Mouse (Mus musculus) brain, embryonic 14.5 days (tissue): ENCODE measurements around the gene Hdac4. TPM values are rescaled to one million over a fixed set of nuclear protein-coding genes. Genes with fewer than 3 reads are reported as not detected.
A peak's percentile ranks its signal among the peaks of the same experiment; 100 is the strongest.

Experiments
- DNase-seq: peaks from one replicate; pipeline ENCODE4 v3.0.0-alpha.2; 2011; ENCODE audit warnings: low read depth
- CTCF ChIP-seq: fragments of 200-500 bp; IDR thresholded peaks from 2 replicates; pipeline ENCODE4 v1.5.1; 2012; ENCODE audit warnings: inconsistent platforms, mild to moderate bottlenecking, moderate library complexity, borderline replicate concordance; ENCODE audit not compliant: insufficient read depth, insufficient read length; ENCODE audit errors: extremely low read depth
- POLR2A ChIP-seq: fragments of 200-500 bp; IDR thresholded peaks from 2 replicates; pipeline ENCODE4 v1.6.1; 2012; ENCODE audit warnings: mild to moderate bottlenecking, inconsistent platforms, borderline replicate concordance; ENCODE audit not compliant: poor library complexity, insufficient read depth, insufficient read length, severe bottlenecking; ENCODE audit errors: extremely low read depth
- polyA plus RNA-seq: library from polyadenylated mRNA; depleted of rRNA; stranded (reverse); fragments of >200 nt; gene quantifications from 2 replicates; pipeline ENCODE4 v1.2.3, GENCODE M21; 2012

The Hdac4 gene
- polyA plus RNA-seq, 1 experiment: 21.8 TPM

DNA sequence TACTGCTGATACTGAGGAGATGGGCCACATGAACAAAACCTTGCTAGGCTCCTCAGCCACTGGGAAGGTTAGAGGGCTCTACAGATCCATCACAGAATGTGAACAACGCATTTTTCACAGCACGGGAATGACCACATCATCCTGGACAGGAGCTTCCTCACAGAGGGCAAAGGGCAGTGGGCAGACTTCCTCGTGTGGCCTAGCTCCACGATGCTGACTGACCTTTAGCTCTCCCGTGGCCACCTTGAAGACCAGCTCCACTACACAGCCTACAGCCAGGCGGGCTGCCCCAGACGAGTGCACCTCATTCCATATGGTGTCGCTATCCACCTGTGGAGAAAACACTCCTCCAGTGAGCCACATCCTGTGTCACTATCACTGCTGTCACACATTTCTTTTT lies 234.3 kb downstream of the Hdac4 start:
- no peak for TF ChIP-seq POLR2A
- no peak for TF ChIP-seq CTCF
- no peak for DNase-seq

DNA sequence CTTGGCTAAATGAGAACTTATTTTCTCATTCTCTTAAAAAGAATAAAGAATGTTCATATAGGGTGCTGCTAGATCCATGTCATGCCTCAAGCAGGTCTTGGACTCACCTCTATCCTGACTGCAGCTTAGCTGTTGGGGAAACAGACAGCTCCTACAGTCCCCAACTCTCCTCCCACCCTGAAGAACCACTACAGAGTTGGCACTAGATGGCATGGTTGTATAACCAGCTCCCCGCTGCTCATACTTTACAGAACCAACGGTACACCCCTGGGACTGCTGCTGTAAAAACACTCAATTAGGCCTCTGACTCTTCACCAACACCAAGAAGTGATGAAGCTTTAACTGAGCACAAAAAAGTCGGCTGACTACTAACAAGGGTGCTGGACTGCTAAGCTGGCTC lies 235.6 kb downstream of the Hdac4 start:
- TF ChIP-seq CTCF: no peak
- TF ChIP-seq POLR2A: no peak
- no peak for DNase-seq

DNA sequence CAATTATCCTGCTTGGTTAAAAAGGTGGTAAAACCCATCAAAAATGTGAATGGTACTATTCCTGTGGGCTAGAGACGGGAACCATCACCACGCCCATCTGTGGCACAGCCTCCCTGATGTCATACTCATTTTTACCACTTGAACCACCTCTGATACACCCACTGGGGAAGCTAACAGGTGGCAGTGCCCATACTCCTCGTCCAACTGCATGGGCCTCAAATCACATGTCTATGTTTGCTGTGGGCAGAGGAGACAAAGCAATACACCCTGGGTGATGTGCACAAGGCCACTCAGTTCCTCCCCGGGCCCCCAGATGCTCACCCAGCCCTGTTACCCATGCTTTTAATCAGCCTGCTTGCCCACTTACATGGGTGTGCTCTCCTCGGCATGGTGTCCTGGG lies 236.5 kb downstream of the Hdac4 start:
- DNase-seq: no peak
- no peak for TF ChIP-seq CTCF
- TF ChIP-seq POLR2A: no peak

DNA sequence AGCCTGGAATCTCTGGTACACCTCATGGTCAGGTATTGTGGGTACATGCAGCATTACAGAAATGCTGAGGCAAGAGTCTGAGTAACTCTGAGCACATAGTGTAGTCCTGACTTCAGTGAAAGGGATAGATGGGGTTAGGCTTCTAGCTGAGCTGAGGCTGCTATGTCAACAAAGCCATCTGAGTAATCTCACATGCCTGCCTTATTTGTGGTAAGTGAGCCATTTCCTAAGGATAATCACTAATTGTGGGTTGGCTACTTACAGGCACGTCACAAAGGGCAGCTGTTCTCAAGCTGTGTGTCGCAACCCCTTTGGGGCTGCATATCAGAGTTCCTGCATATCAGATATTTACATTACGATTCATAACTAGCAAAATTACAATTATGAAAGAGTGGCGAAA lies 239.3 kb downstream of the Hdac4 start:
- TF ChIP-seq CTCF (no peak), POLR2A (no peak)
- no peak for DNase-seq

- TF ChIP-seq POLR2A: no peak
- TF ChIP-seq CTCF: no peak
- DNase-seq: no peak
Measured at GRCm38 (mm10) chr1:91954954-91955353, 240.5 kb downstream of the Hdac4 start.

DNA sequence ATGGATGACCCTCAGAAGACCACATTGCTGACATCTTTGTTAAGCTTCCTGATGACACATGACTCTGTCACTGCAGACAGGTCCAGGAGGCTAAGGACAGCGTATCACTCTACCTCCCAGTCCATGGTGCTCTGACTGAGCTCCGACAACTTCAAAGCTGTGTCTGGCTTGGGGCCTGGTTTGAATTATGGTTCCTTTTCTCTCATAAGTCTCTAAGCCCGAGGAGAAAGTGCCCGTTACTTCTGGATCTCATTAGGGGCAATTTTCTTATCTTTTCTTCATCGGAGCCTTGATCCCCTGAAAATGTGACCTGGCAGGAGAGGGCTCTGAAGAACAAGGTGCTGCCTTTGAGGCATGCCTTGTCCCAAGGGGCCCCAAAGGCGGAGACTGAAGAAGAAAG lies 242.6 kb downstream of the Hdac4 start:
- TF ChIP-seq CTCF: no peak
- TF ChIP-seq POLR2A: no peak
- DNase-seq: no peak

DNA sequence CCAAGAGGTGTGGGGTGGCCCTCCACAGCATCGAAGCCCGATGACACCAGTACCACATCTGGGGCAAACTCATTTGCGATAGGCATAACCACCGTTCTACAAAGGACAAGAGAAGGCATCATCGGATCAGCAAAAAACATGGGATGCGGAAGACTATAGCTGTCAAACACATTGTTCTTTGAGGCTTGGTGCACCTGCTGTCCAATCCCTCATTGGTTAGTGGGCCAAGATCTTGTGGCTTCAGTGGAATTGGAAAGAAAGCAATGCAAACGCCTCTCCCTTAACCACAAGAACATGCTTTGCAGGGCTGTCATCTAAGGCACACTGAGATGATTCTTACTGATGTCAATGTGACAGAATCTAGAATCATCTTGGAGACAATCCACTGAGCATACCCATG lies 248.1 kb downstream of the Hdac4 start:
- no peak for TF ChIP-seq POLR2A
- no peak for TF ChIP-seq CTCF
- no peak for DNase-seq

GRCm38 (mm10) chr1:91942583-91942982 lies 252.9 kb downstream of the Hdac4 start:
- TF ChIP-seq CTCF (no peak), POLR2A (no peak)
- DNase-seq: no peak

GRCm38 (mm10) chr1:91942031-91942430 lies 253.5 kb downstream of the Hdac4 start:
- no peak for TF ChIP-seq CTCF
- no peak for TF ChIP-seq POLR2A
- DNase-seq: no peak

GRCm38 (mm10) chr1:91941094-91941493 lies 254.4 kb downstream of the Hdac4 start:
- no peak for DNase-seq
- TF ChIP-seq POLR2A (no peak), CTCF (no peak)

- TF ChIP-seq POLR2A: no peak
- TF ChIP-seq CTCF: no peak
- DNase-seq: no peak
Measured at GRCm38 (mm10) chr1:91935171-91935570, 260.3 kb downstream of the Hdac4 start.

DNA sequence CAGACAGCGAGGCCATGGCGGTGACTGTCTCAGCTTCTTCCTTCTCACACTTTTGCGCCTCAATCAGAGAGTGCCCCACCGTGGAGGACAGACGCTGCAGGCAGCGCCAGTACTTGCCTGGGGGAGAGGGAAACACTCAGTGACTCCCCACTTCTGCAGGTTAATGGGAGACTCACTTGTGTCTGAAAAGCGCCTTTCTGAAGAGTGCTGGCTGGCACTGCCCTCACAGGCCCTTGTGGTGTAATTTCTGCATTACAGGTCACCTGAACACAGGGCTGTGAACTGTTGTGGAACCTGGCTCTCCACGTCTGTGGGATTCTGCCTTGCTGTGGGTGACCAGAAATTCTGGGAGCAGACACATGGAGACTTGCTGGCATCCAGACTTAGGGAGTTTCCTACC lies 261.8 kb downstream of the Hdac4 start:
- no peak for DNase-seq
- TF ChIP-seq POLR2A (no peak), CTCF (no peak)

DNA sequence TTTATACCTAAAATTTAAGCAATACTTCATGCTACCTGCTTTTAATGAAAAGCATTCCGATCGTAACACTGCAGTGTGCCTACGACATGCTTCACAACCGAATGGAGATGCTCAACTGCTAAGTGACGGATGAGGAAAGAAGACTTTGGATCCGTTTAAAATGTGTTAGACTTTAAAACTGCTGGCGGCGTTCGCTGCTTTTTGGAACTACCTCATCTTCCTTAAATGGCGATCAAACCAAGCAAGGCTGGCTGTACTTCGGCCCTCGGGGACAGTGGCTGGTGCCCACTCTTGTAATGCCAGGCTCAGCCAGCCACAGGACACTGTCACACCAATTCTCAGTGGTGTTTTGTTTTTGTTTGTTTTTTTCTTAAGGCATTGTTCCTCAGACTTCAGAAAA lies 263.3 kb downstream of the Hdac4 start:
- DNase-seq: no peak
- TF ChIP-seq POLR2A: no peak
- no peak for TF ChIP-seq CTCF

- DNase-seq: peak; percentile 51
- TF ChIP-seq CTCF (no peak), POLR2A (no peak)
Measured at GRCm38 (mm10) chr1:91931786-91932185, 263.7 kb downstream of the Hdac4 start.
